Mouse (Mus musculus): ENCODE results near the gene Plk2. TPM values are rescaled to one million over a fixed set of nuclear protein-coding genes. Genes with fewer than 3 reads are reported as not detected.

The Plk2 gene
- polyA plus RNA-seq, 1 experiment, result 175 TPM

DNA sequence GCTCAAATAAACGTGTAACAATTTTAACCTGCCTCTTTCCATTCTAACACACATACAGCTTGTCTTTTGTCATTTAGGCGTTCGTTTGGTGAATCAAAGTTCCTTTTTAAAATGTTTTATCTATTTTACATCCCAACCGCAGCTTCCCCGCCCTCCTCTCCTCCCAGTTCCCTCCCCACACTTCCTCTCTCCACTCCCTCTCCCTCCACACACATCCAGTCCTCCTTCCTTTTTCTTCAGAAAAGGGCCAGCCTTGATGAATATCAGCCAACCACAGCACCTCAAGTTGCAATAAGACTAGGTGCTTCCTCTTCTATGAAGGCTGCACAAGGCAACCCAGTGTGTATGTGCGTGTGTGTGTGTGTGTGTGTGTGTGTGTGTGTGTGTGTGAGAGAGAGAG lies 10.3 kb upstream of the Plk2 start:
- no peak for TF ChIP-seq POLR2A (IDR thresholded peaks at IDR 0.05; ENCODE audit: low read depth, low read length)
- no peak for TF ChIP-seq CTCF (IDR thresholded peaks at IDR 0.05; ENCODE audit: borderline replicate concordance, insufficient read depth, low read length)
- H3K27ac ChIP-seq (ENCODE audit: insufficient read depth, low read length), result no peak overlapping the region
- no peak overlapping the region for H3K4me3 ChIP-seq (ENCODE audit: insufficient read depth, low read length)
- peaks cover 3% of the 10 kb centered on the region for H3K4me1 ChIP-seq (ENCODE audit: control insufficient read depth, insufficient read depth, low read length)

DNA sequence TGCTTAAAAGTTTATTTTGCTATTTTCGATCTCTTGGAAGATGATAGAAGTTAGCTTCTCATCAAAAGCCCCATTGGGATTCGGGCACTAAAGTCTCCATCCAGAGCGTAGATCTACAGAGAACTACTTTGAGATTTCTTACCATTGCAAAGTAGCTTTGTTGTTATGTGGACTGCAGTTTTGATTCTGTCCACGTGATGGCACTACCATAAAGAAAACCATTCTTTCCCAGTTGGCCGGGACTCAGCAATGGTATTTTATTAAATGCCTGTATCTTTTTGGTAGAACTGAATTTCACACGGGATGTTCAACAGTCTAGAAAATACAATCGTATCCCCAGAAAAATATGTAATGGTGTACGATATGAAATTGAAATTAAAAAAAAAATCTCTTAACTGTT lies 2.6 kb upstream of the Plk2 start:
- H3K27ac ChIP-seq (ENCODE audit: insufficient read depth, low read length), result no peak overlapping the region
- H3K4me3 ChIP-seq (ENCODE audit: insufficient read depth, low read length), result no peak overlapping the region
- H3K4me1 ChIP-seq (ENCODE audit: control insufficient read depth, insufficient read depth, low read length), result no peaks in the 10 kb centered on the region
- no peak for TF ChIP-seq POLR2A (IDR thresholded peaks at IDR 0.05; ENCODE audit: low read depth, low read length)
- no peak for TF ChIP-seq CTCF (IDR thresholded peaks at IDR 0.05; ENCODE audit: borderline replicate concordance, insufficient read depth, low read length)

DNA sequence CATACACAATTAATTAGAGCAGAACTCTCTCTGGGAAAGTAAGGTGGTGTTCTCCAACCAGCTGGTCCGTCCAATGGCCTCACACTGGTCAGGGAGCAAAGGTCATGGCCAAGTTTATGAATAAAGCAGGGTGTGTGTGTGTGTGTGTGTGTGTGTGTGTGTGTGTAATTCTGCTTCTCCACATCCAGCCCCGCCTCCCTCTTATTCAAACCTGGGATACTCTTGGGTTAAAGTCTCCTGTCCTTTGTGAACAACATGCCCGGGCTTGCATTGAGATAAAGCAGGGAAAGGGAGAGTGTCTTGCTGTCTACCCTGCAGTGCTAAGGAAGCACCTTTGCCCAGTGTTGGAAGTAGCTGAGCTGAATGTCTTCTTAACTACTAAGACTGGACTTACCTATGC lies 2.2 kb upstream of the Plk2 start:
- no peaks in the 10 kb centered on the region for H3K4me1 ChIP-seq (ENCODE audit: control insufficient read depth, insufficient read depth, low read length)
- H3K4me3 ChIP-seq (ENCODE audit: insufficient read depth, low read length), result no peak overlapping the region
- H3K27ac ChIP-seq (ENCODE audit: insufficient read depth, low read length), result no peak overlapping the region
- TF ChIP-seq CTCF (IDR thresholded peaks at IDR 0.05; ENCODE audit: borderline replicate concordance, insufficient read depth, low read length) (no peak), POLR2A (IDR thresholded peaks at IDR 0.05; ENCODE audit: low read depth, low read length) (0 out of 2 replicates have a peak, but pooled peaks have one; percentile 8)

DNA sequence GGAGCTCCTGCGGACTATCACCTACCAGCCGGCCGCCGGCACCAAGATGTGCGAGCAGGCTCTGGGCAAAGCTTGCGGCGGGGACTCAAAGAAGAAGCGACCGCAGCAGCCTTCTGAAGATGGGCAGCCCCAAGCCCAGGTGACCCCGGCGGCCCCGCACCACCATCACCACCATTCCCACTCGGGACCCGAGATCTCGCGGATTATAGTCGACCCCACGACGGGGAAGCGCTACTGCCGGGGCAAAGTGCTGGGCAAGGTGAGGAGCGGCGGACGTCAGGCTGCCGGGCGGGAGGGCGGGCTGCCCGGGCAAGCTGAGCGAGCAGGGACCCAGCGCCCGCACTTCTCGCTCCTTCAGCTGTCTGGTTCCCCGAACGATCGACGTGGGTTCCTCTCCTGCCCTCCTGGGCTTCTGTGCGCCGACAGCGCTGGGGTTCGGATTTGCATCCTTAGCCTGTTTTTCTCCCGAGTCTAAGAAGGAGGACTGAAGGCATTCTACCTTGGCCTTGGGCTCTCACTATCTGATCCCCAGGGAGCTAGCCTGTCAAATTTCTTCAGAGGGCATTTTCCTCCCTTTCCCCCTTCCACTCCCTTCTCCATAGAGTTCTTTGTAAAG lies 441 bp downstream of the Plk2 start:
- TF ChIP-seq POLR2A (IDR thresholded peaks at IDR 0.05; ENCODE audit: low read depth, low read length) (no peak), CTCF (IDR thresholded peaks at IDR 0.05; ENCODE audit: borderline replicate concordance, insufficient read depth, low read length) (no peak)
- peak overlapping the region; percentile 94 for H3K4me3 ChIP-seq (ENCODE audit: insufficient read depth, low read length)
- peak overlapping the region; percentile 83 for H3K27ac ChIP-seq (ENCODE audit: insufficient read depth, low read length)
- 0 out of 2 replicates have a peak, but pooled peaks cover 2% of the 10 kb centered on the region for H3K4me1 ChIP-seq (ENCODE audit: control insufficient read depth, insufficient read depth, low read length)

DNA sequence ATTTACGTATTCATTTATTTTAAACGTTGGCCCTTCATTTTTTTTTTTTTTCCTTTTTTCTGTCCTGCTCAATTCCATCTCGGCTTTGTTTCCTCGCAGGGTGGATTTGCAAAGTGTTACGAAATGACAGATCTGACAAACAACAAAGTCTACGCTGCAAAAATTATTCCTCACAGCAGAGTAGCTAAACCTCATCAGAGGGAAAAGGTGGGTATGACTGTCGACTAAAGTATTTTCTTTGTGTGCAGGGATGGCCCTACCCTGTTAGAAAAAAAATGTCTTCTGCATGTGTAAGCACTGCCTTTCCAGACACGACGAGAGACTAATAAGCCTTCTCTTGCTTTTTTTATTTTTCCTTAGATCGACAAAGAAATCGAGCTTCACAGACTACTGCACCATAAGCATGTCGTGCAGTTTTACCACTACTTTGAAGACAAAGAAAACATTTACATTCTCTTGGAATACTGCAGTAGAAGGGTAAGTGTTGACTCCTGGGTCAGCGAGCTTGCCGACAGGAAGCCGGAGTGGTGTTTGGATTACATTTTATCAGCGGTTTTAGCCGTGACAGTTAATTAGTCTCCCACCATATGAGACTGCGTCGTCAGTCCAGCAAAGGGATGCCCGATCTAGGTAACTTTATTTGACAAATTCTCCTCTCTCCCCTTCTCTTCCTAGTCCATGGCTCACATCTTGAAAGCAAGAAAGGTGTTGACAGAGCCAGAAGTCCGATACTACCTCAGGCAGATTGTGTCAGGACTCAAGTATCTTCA lies 1.3 kb downstream of the Plk2 start:
- Histone ChIP-seq H3K4me1 (ENCODE audit: control insufficient read depth, insufficient read depth, low read length) (0 out of 2 replicates have a peak, but pooled peaks cover 3% of the 10 kb centered on the region), H3K27ac (ENCODE audit: insufficient read depth, low read length) (peak overlapping the region; percentile 83), H3K4me3 (ENCODE audit: insufficient read depth, low read length) (peak overlapping the region; percentile 94)
- peak; percentile 39 for TF ChIP-seq POLR2A (IDR thresholded peaks at IDR 0.05; ENCODE audit: low read depth, low read length)
- no peak for TF ChIP-seq CTCF (IDR thresholded peaks at IDR 0.05; ENCODE audit: borderline replicate concordance, insufficient read depth, low read length)

DNA sequence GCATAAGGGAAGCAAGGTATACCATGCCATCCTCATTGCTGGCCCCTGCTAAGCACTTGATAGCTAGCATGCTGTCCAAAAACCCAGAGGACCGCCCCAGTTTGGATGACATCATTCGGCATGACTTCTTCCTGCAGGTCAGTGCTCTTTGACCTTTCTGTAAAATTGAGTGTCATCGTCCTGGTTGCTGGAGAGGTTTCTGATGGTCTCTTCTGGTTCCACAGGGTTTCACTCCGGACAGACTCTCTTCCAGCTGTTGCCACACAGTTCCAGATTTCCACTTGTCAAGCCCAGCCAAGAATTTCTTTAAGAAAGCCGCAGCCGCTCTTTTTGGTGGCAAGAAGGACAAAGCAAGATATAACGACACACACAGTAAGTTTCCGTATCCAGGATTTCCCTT lies 2.9 kb downstream of the Plk2 start:
- 0 out of 2 replicates have a peak, but pooled peaks cover 3% of the 10 kb centered on the region for H3K4me1 ChIP-seq (ENCODE audit: control insufficient read depth, insufficient read depth, low read length)
- peak overlapping the region; percentile 58 for H3K27ac ChIP-seq (ENCODE audit: insufficient read depth, low read length)
- peak overlapping the region; percentile 47 for H3K4me3 ChIP-seq (ENCODE audit: insufficient read depth, low read length)
- peak; percentile 0; the same call in 1 of the 2 replicates for TF ChIP-seq POLR2A (IDR thresholded peaks at IDR 0.05; ENCODE audit: low read depth, low read length)
- TF ChIP-seq CTCF (IDR thresholded peaks at IDR 0.05; ENCODE audit: borderline replicate concordance, insufficient read depth, low read length), result no peak

DNA sequence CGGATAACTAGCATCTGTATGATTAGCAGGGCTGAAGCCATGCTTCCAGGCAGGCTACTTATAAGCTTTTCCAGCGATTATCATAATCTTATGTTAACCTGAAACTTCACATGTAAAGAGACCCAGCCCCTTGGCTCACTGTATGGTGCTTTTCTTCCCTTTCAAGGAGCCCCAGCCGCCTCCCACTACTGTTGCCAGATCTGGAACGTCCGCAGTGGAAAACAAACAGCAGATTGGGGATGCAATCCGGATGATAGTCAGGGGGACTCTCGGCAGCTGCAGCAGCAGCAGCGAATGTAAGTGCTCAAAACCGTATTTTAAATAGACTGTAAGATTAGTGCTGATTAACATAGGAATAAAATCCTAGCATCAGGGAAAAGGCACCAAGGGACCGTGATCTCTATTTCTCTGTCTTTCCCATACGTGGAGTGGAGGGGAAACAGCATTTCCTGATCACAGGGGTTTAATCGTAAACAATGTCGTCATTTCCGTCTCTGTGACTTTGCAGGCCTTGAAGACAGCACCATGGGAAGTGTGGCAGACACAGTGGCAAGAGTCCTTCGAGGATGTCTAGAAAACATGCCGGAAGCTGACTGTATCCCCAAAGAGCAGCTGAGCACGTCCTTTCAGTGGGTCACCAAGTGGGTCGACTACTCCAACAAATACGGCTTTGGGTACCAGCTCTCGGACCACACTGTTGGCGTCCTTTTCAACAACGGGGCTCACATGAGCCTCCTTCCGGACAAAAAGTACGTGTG lies 3.8 kb downstream of the Plk2 start:
- H3K4me1 ChIP-seq (ENCODE audit: control insufficient read depth, insufficient read depth, low read length), result 0 out of 2 replicates have a peak, but pooled peaks cover 3% of the 10 kb centered on the region
- TF ChIP-seq POLR2A (IDR thresholded peaks at IDR 0.05; ENCODE audit: low read depth, low read length) (peak; percentile 52; the same call in 1 of the 2 replicates), CTCF (IDR thresholded peaks at IDR 0.05; ENCODE audit: borderline replicate concordance, insufficient read depth, low read length) (no peak)
- H3K27ac ChIP-seq (ENCODE audit: insufficient read depth, low read length), result peak overlapping the region; percentile 58
- peak overlapping the region; percentile 47 for H3K4me3 ChIP-seq (ENCODE audit: insufficient read depth, low read length)

DNA sequence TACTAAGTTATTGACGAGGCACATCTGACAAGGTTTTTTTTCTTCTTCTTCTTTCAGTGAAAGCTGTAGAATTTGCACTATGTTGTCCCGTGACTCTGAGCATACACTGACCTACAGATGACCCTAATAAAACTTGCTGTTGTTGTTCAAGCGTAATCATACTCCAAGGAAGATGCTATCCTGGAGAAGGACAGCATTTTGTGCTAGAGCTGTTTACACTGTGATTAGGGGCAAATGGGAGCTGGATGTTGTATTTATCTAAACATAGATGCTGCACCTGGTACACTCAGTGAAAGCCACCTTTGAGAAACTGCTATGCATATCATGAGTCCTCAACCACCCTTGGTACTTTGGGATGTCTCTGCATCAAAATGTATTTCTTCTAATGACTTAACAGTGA lies 6.6 kb downstream of the Plk2 start:
- Histone ChIP-seq H3K4me1 (ENCODE audit: control insufficient read depth, insufficient read depth, low read length) (0 out of 2 replicates have a peak, but pooled peaks cover 3% of the 10 kb centered on the region), H3K4me3 (ENCODE audit: insufficient read depth, low read length) (no peak overlapping the region), H3K27ac (ENCODE audit: insufficient read depth, low read length) (peak overlapping the region; percentile 12; the same call in 1 of the 2 replicates)
- TF ChIP-seq POLR2A (IDR thresholded peaks at IDR 0.05; ENCODE audit: low read depth, low read length) (peak; percentile 67), CTCF (IDR thresholded peaks at IDR 0.05; ENCODE audit: borderline replicate concordance, insufficient read depth, low read length) (no peak)

DNA sequence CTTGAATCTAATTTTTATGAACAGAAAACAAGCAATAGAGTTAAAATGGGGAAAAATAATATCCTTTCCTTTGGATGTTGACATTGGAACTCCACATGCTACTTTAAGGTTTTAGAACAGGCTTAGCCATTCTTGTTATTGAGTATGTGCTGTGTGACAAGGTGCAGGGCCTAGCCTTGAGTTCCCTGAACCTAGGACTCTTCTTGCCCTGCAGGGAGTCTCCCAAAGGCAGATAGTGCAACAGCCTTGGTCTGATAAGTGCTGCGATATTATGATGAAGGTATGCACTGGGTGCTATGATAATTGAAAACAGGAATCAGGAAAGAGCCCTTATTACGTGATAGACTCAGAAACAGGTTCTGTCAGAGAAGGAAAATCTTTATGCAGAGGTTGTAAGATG lies 7.0 kb downstream of the Plk2 start:
- H3K27ac ChIP-seq (ENCODE audit: insufficient read depth, low read length), result no peak overlapping the region
- 0 out of 2 replicates have a peak, but pooled peaks cover 3% of the 10 kb centered on the region for H3K4me1 ChIP-seq (ENCODE audit: control insufficient read depth, insufficient read depth, low read length)
- TF ChIP-seq CTCF (IDR thresholded peaks at IDR 0.05; ENCODE audit: borderline replicate concordance, insufficient read depth, low read length), result no peak
- peak; percentile 67 for TF ChIP-seq POLR2A (IDR thresholded peaks at IDR 0.05; ENCODE audit: low read depth, low read length)
- H3K4me3 ChIP-seq (ENCODE audit: insufficient read depth, low read length), result no peak overlapping the region

Data from embryonic fibroblast, embryonic 13.5 days (primary cell).